16 mouse cellular contexts compared by ENCODE assay signal in genomic region chr9:80266507-80266906, GRCm38 (mm10).
DNase-seq lines count a peak whose midpoint lies in the region; ATAC-seq lines count a peak whose summit lies in the region.
"Had no signal": no experiment of that assay in that cellular context is flagged by ENCODE, and none has a peak within 500 bp of the region (broad histone marks: within the 10 kb centered on the region; RNA-seq: fewer than 3 reads in every experiment).

No protein-coding gene starts in this region.

- ATAC-seq in megakaryocyte, adult 5-6 weeks (ENCODE audit: poor library complexity, severe bottlenecking), result peak; percentile 78
- ATAC-seq in neural tube, embryonic 15.5 days (ENCODE audit: low FRiP score), result no peak
- ATAC-seq: forebrain, postnatal 0 days; lung, postnatal 0 days; midbrain, embryonic 16.5 days had no signal

- no peaks in the 10 kb centered on the region for H3K4me1 ChIP-seq in neural tube, embryonic 15.5 days

- peak; percentile 79 for DNase-seq in CD4-positive, CD25-positive, alpha-beta regulatory T cell, adult 2 months (ENCODE audit: low read depth, low spot score)
- peak; percentile 66 for DNase-seq in T-cell, adult 2 months (ENCODE audit: low spot score)
- DNase-seq in thymus, postnatal 0 days (ENCODE audit: low spot score), result peak; percentile 82
- no peak for DNase-seq in layer of hippocampus, postnatal 25 days (ENCODE audit: extremely low spot score in 1 of 2, low spot score in 1 of 2)
- DNase-seq in adrenal gland, postnatal 10 days, result no peak
- DNase-seq: cerebellum, postnatal 36 days; forebrain, postnatal 0 days; gastrocnemius, postnatal 25 days; kidney, postnatal 14 days; layer of hippocampus, postnatal 36 days; right cerebral cortex, postnatal 25 days had no signal

- 93% methylated on average over 7 of the region's 7 CpGs for WGBS in neural tube, embryonic 15.5 days

- H3K9me3 ChIP-seq in neural tube, embryonic 15.5 days (replicated peaks), result no peaks in the 10 kb centered on the region
- H3K9me3 ChIP-seq: limb, embryonic 12.5 days had no signal

- no peak overlapping the region for H3K4me3 ChIP-seq in neural tube, embryonic 15.5 days (replicated peaks)
- H3K4me3 ChIP-seq: limb, embryonic 12.5 days had no signal

- no peak overlapping the region for H3K9ac ChIP-seq in neural tube, embryonic 15.5 days (replicated peaks)
- H3K9ac ChIP-seq: forebrain, postnatal 0 days; limb, embryonic 12.5 days had no signal

- no peak overlapping the region for H3K27ac ChIP-seq in neural tube, embryonic 15.5 days (replicated peaks)
- H3K27ac ChIP-seq: limb, embryonic 12.5 days had no signal

- H3K4me2 ChIP-seq in neural tube, embryonic 15.5 days, result no peak overlapping the region
- H3K4me2 ChIP-seq: limb, embryonic 12.5 days had no signal

- H3K36me3 ChIP-seq in neural tube, embryonic 15.5 days, result peaks cover 3% of the 10 kb centered on the region; the same call in 1 of the 2 replicates
- H3K36me3 ChIP-seq: limb, embryonic 12.5 days had no signal

- no peaks in the 10 kb centered on the region for H3K27me3 ChIP-seq in neural tube, embryonic 15.5 days (replicated peaks)
- H3K27me3 ChIP-seq: limb, embryonic 12.5 days had no signal

Comparison
In these comparisons a context has a peak if more than half of its experiments do, and no peak if none do; other contexts are left out.
1. DNase-seq: peak in CD4-positive, CD25-positive, alpha-beta regulatory T cell, adult 2 months (single experiment), T-cell, adult 2 months (single experiment) and thymus, postnatal 0 days (single experiment); none in layer of hippocampus, postnatal 25 days (0 of 2) and adrenal gland, postnatal 10 days (single experiment).